Mouse (Mus musculus) kidney, embryonic 14.5 days (tissue): ENCODE results near the gene Gzme. TPM values are rescaled to one million over a fixed set of nuclear protein-coding genes. Genes with fewer than 3 reads are reported as not detected.

ENCODE experiments used
- ATAC-seq: fragments of 200-750 bp; cut with Nextera tagmentation; 2 replicates; pipeline ENCODE4 v1.8.0; 2017; ENCODE audit warnings: moderate number of reproducible peaks, mild to moderate bottlenecking, moderate TSS enrichment, moderate library complexity; ENCODE audit not compliant: low FRiP score, low TSS enrichment
- H3K27ac ChIP-seq: fragments of 300-500 bp; sonication (generic); 2 replicates; pipeline ENCODE4 v1.5.1; 2014; ENCODE audit warnings: low read depth, mild to moderate bottlenecking, low read length, moderate library complexity, mixed read lengths
- H3K27me3 ChIP-seq: fragments of 300-500 bp; sonication (generic); 2 replicates; pipeline ENCODE4 v1.6.1; 2014; ENCODE audit warnings: mild to moderate bottlenecking, low read length; ENCODE audit not compliant: control insufficient read depth, insufficient read depth
- H3K36me3 ChIP-seq: fragments of 300-500 bp; sonication (generic); 2 replicates; pipeline ENCODE4 v1.6.1; 2014; ENCODE audit warnings: low read length, mixed read lengths; ENCODE audit not compliant: control insufficient read depth, insufficient read depth
- H3K4me1 ChIP-seq: fragments of 300-500 bp; sonication (generic); 2 replicates; pipeline ENCODE4 v1.6.1; 2014; ENCODE audit warnings: low read length, mixed read lengths; ENCODE audit not compliant: control insufficient read depth, insufficient read depth
- H3K4me2 ChIP-seq: fragments of 300-500 bp; sonication (generic); replicated peaks from 2 replicates; pipeline ENCODE4 v1.6.1; 2014; ENCODE audit warnings: low read depth, mild to moderate bottlenecking, low read length
- H3K4me3 ChIP-seq: fragments of 300-500 bp; sonication (generic); 2 replicates; pipeline ENCODE4 v1.5.1; 2014; ENCODE audit warnings: mild to moderate bottlenecking, low read length
- H3K9ac ChIP-seq: fragments of 300-500 bp; sonication (generic); 2 replicates; pipeline ENCODE4 v1.6.1; 2014; ENCODE audit warnings: low read depth, mild to moderate bottlenecking, low read length, moderate library complexity
- H3K9me3 ChIP-seq: fragments of 300-500 bp; sonication (generic); 2 replicates; pipeline ENCODE4 v1.6.1; 2016; ENCODE audit warnings: low read length; ENCODE audit not compliant: control insufficient read depth
- WGBS: fragments of 180-500 bp; shearing (Covaris S2); extraction: QIAGEN DNeasy Blood & Tissue Kit; methylation state at CpG from one replicate; pipeline ENCODE4 v1.1.7; 2014; 5-methylcytosine and 5-hydroxymethylcytosine counted together
- microRNA-seq: library from miRNA; unstranded; fragments of <30 nt; microRNA quantifications from one replicate; pipeline ENCODE4, GENCODE M21; 2016
- polyA plus RNA-seq: library from polyadenylated mRNA; unstranded; fragments of >200 nt; fragmentation: Nextera tagmentation; extraction: Ambion mirVana; gene quantifications from 2 replicates; pipeline ENCODE4 v1.2.1, GENCODE M21; 2014

Gene Gzme
- polyA plus RNA-seq, 1 experiment from 2014 or later: not detected

- no peaks in the 10 kb centered on the region for H3K27me3 ChIP-seq
- no peak within 1 kb of the TSS for H3K27ac ChIP-seq
- no peaks in the 10 kb centered on the region for H3K9me3 ChIP-seq
- ATAC-seq: no peak
- H3K4me2 ChIP-seq: no peak within 1 kb of the TSS
- H3K36me3 ChIP-seq: no peaks in the 10 kb centered on the region
- H3K4me1 ChIP-seq: no peaks in the 10 kb centered on the region
- no peak within 1 kb of the TSS for H3K4me3 ChIP-seq
- 93% methylated on average over 2 of the region's 2 CpGs for whole genome bisulfite sequencing
- no peak within 1 kb of the TSS for H3K9ac ChIP-seq
These were observed 35.3 kb downstream of the Gzme start, which contains the start of gene Mcpt8 for GRCm38 (mm10) chr14:56085167-56085566. Gene Mcpt8 (minus strand): TSS chr14:56085273.

- Histone ChIP-seq H3K36me3 (no peaks in the 10 kb centered on the region), H3K27me3 (no peaks in the 10 kb centered on the region), H3K27ac (no peak overlapping the region), H3K4me3 (no peak overlapping the region), H3K4me1 (no peaks in the 10 kb centered on the region), H3K4me2 (no peak overlapping the region), H3K9me3 (no peaks in the 10 kb centered on the region), H3K9ac (no peak overlapping the region)
- 94% methylated on average over 4 of the region's 4 CpGs for WGBS
- ATAC-seq: no peak
These were observed 38.4 kb downstream of the Gzme start for GRCm38 (mm10) chr14:56082016-56082415.

Small RNA genes lying within 50 kb of the gene (microRNA-seq; reads per million reads assigned to microRNA genes)
- gene Mir6949: not detected

Other genes starting within 250 kb of the Gzme start
- 0.23 and 0.31 TPM in 2 replicates for gene Cbln3, start 236.2 kb downstream of the Gzme start, polyA plus RNA-seq
- 7.0 and 9.7 TPM in 2 replicates for gene Khnyn, start 235.7 kb downstream of the Gzme start, polyA plus RNA-seq
- gene Sdr39u1, start 220.3 kb downstream of the Gzme start, polyA plus RNA-seq: 61.3 and 64.7 TPM in 2 replicates
- 0.30 and 1.1 TPM in 2 replicates for gene Cma1, start 175.9 kb downstream of the Gzme start, polyA plus RNA-seq
- gene Cma2, start 169.6 kb downstream of the Gzme start, polyA plus RNA-seq: not detected in 2 replicates
- not detected in 2 replicates for gene Mcpt1, start 102.7 kb downstream of the Gzme start, polyA plus RNA-seq
- not detected in 2 replicates for gene Mcpt9, start 90.1 kb downstream of the Gzme start, polyA plus RNA-seq
- not detected in 2 replicates for gene Mcpt2, start 78.6 kb downstream of the Gzme start, polyA plus RNA-seq
- not detected in 2 replicates for gene Mcpt4, start 58.3 kb downstream of the Gzme start, polyA plus RNA-seq
- gene Mcpt8, start 35.4 kb downstream of the Gzme start, polyA plus RNA-seq: 0.40 and 0.53 TPM in 2 replicates
- not detected in 2 replicates for gene Ctsg, start 18.1 kb downstream of the Gzme start, polyA plus RNA-seq
- not detected in 2 replicates for gene Gzmd, start 12.0 kb upstream of the Gzme start, polyA plus RNA-seq
- gene Gzmg, start 39.0 kb upstream of the Gzme start, polyA plus RNA-seq: not detected in 2 replicates
- not detected in 2 replicates for gene Gzmn, start 54.0 kb upstream of the Gzme start, polyA plus RNA-seq
- not detected in 2 replicates for gene Gzmf, start 90.8 kb upstream of the Gzme start, polyA plus RNA-seq
- not detected in 2 replicates for gene Gzmc, start 114.0 kb upstream of the Gzme start, polyA plus RNA-seq
- gene Gzmb, start 141.6 kb upstream of the Gzme start, polyA plus RNA-seq: 0.19 TPM in 1 of 2 replicates, not detected in the other
- 0.20 and 0.46 TPM in 2 replicates for gene Atp12a, start 244.4 kb upstream of the Gzme start, polyA plus RNA-seq